Comparison of ENCODE assay signal across 21 mouse cellular contexts in the genomic region with DNA sequence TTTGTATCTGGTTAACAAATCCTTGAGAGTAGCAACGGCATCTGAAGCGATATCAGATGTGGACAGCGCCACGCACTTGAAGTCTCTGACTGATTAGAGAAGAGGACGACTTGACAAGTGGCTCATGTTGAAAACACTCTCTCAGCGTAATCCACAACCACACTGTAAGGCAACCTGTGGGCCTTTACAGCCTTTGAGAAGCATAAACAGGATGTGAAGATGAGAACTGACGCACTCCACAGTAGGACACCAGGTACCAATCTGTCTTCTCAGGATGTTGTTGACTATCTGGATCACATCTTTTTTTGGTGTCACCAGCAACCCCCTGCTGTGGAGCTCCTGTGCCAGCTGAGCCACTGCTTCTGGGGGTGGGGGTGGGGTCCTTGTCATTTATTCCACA. TPM values are rescaled to one million over a fixed set of nuclear protein-coding genes. Genes with fewer than 3 reads are reported as not detected.
"Had no signal": no experiment of that assay in that cellular context is flagged by ENCODE, and none has a peak within 500 bp of the region (broad histone marks: within the 10 kb centered on the region; RNA-seq: fewer than 3 reads in every experiment).

No protein-coding gene starts in this region.

- DNase-seq: kidney, adult 18-20 months; kidney, postnatal 10 days; kidney, postnatal 4 days; lung, adult 2 months; right cerebral cortex, adult 18-20 months; right cerebral cortex, postnatal 25 days; spleen, adult 18-20 months; thymus, adult 18-20 months had no signal

- ATAC-seq: lung, postnatal 0 days; midbrain, embryonic 15.5 days had no signal

RNA-seq across cellular contexts. Expression of gene Zscan10, which starts 19.7 kb away (rescaled TPM):
- total RNA-seq: layer of hippocampus, adult 2 months; left cerebral cortex, adult 18-20 months; left cerebral cortex, postnatal 10 days; monocyte, adult 5-6 weeks had no signal
- polyA plus RNA-seq: liver, embryonic 15.5 days; lung, postnatal 0 days; macrophage; midbrain, embryonic 11.5 days; midbrain, embryonic 15.5 days; neural tube, embryonic 14.5 days; stomach, embryonic 14.5 days had no signal

RNA-seq across cellular contexts. Expression of gene Zfp13, which starts 21.1 kb away (rescaled TPM):
- total RNA-seq: monocyte, adult 5-6 weeks had no signal

RNA-seq across cellular contexts. Expression of gene Mmp25, which starts 24.7 kb away (rescaled TPM):
- polyA plus RNA-seq: liver, embryonic 11.5 days had no signal

RNA-seq across cellular contexts. Expression of gene Bicdl2, which starts 40.0 kb away (rescaled TPM):
- total RNA-seq: layer of hippocampus, adult 2 months; layer of hippocampus, postnatal 14 days; left cerebral cortex, adult 18-20 months; left cerebral cortex, postnatal 10 days; monocyte, adult 5-6 weeks had no signal
- polyA plus RNA-seq: liver, embryonic 15.5 days; macrophage; midbrain, embryonic 15.5 days had no signal
